Mouse (Mus musculus) kidney, adult 11 months (tissue): ENCODE results near the gene Clint1.

Experiments used
- DNase-seq: peaks from one replicate; pipeline ENCODE4 v3.0.0; 2022

Gene Clint1

DNA sequence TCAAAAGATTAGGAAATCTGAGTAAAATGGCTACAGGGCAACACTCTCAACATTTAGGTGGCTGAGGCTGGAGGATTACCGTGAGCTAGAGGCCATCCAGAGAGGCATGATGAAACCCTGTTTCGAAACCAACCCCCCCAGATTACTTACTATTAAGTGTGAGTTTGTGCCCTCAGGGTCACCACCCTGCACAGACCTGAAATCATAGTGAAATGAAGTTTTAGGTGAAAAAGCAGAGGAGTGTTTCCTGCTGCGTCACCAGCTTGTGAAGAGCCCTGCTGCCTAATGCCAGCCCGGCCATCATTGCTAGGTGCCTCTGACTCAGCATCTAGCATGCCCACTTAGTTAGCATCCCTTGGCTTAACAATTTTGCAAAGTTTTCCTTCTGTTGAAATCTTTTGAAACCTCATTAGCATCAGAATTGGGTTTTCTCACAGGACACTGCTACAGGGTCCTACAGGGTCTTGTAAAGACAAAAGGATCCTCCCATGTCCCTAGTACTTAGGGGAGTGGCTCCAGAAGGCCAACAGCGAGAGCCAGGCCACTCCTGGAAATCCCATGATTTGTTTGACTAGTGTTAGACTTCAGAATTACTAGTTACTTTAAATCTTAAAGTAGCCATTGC lies 33.9 kb downstream of the Clint1 start:
- no peak for DNase-seq

DNA sequence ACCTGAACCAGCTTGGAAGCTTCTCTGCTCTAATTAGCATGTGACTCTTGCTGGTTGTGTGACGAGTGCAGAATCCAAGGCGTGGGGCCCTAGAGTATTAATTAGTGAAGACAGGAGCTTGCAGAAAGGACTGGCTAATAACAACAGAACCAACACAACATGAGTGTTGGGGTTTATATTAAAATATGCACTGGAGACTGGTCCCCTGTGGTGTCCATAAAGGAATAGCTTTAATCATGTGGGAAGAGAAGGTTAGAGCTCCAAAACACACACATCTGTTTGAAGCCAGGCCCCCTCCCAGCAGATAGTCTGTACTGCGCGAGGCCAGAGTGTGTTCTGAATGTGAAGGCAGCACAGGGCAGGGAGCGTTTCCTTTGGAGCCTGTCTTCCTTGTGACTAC lies 34.7 kb downstream of the Clint1 start:
- no peak for DNase-seq

DNA sequence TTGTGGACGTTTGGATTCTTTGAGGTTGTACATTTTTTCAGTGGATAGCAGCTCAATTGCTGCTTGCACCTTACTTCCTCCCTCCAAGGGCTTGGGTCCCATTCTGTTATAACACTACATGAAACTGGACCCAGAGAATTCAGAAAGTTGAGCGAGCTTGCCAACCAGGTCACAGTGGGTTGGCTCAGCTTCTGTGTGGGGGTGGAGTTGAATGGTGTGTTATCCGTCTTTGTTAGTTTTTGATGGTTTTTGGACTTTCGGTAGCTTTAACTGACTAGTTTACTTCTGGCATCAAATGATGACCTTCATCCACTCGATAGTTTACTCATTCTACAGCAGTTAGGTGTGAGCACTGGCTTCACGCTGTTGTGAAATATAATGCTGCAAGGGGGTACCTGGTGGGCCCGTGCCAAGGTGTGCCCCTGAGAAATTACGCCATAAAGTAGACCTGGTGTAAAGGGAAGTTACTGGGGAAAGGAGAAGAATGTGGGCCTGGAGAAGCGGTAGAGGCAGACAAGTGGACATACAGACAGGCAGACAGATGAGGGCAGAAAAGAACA lies 36.7 kb downstream of the Clint1 start:
- no peak for DNase-seq

DNA sequence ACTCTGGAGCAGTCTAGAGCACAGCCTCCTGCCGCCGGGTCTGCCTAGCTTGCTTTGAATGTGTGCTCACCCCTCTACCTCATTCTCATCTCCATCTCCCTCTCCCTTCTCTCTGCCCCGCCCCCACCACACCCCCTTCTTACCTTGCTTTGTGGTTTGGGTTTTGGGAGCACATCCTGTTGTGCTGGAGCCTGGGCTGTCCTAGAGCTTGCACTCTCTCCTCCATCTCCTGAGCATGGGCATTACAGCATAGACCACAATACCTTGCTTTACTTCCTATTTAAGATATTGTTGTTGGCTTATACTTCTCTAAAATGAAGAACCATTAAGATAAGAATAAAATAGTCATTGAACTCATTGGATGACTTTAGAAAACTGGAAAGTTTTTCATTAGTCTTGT lies 38.1 kb downstream of the Clint1 start:
- no peak for DNase-seq

DNA sequence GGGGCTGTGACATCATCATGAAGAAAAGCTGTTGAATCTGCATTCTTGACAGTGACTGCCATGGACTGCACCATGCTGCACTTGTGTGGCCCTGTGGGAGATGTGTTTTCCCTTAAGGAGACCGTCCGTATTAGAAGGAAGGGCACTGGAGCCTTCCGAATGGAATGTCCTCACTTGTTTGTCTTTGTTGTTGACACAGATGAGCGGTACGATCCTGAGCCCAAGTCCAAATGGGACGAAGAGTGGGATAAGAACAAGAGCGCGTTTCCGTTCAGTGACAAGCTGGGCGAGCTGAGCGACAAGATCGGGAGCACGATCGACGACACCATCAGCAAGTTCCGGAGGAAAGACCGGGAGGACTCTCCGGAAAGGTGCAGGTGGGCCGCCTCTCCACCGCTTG lies 38.6 kb downstream of the Clint1 start:
- no peak for DNase-seq

DNA sequence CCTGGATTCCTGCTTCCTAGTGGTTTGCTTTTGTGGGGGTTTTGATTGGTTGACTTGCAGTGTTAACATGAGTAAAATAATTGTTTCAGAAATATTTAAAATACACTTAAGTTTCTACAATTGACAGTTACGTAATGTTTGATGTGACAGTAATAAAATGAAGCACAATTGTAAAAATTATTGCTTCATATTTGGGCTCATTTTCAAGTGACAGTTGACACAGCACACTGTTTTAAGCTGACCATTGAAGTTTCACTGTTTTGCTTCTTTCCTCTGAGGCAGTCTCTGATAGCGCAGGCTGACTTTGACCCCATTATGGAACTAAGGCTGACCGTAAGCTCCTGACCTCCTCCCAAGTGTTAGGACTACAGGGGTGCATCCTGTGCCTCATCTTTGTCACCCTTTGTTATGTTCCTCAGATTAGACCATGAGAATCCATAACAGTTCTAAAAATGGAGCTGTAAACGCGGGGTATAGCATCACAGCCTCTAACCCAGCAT lies 41.1 kb downstream of the Clint1 start:
- DNase-seq = no peak

DNA sequence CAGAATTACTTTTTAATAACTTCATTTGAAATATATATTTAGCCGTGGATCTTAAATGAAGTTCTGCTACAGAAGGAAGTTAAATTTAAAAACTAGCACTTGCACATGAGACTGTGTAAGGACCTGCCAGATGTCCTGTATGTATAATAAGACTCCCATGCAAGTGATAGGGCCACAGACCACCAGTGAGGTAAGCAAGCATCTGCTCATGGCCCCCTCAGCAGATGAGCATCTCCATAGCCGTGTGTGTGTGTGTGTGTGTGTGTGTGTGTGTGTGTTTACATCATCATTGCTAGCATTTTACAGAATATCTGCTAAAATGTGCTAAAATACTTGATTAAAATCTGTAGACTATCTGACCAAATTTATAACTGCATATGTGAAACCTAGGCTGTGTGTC lies 45.5 kb downstream of the Clint1 start:
- DNase-seq = no peak

DNA sequence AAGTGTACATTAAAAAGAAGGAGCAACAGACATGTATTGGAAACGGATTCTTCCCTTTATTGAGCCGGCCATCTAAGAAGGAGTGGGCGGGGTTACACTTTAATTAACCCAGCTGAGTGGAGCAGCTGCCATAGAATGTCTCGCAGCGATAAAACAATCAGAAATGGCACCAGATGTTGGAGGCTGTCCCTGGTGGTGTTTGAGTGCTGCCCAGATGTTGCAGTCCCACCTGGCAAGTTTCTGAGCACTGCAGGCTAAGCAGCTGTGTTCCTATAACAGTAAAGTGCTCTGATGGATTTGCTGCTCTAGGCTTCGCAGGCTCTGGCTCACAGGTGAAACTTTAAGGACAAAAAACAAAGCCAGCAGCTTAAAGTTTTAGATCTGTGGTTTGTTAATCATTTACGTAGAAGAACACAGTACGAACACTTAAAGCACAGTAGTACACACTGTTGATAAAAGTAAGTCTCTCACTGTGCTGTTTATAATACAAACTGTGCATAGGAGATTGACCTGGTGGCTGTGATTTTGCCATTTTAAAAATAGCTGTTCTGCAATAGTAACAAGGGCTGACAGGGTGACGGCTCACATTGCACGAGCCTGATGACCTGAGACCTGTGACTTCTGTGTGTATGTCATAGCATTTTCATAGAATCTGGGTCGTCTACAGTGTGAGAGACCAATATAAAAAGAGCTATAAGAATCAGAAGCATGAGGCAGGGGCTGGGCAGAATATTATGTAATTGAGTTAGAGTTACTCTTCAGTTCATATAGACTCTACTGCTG lies 48.6 kb downstream of the Clint1 start:
- no peak for DNase-seq

DNA sequence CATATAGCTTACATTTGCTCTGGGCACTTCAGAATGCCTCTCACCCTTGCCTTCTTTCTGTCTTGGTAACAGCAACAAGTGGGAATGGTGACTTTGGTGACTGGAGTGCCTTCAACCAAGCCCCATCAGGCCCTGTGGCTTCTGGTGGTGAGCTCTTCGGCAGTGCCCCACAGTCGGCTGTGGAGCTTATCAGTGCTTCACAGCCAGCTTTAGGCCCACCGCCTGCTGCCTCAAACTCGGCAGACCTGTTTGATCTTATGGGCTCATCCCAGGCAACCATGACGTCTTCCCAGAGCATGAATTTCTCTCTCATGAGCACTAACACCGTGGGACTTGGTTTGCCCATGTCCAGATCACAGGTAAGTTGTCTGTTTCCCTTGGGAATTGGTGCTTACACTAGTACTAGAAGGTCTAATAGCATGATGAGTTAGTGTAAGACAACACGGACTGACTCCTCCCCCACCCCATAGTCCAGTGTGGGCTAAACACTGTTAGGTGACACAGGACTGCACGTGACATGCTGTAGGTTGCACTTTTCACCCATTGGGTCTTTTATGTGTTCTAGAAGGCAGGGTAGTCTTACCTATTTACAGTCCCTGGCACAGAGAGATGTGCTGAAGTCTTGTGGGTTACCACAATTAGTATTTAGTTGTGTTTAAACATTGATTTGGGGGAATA lies 54.4 kb downstream of the Clint1 start:
- DNase-seq = no peak

DNA sequence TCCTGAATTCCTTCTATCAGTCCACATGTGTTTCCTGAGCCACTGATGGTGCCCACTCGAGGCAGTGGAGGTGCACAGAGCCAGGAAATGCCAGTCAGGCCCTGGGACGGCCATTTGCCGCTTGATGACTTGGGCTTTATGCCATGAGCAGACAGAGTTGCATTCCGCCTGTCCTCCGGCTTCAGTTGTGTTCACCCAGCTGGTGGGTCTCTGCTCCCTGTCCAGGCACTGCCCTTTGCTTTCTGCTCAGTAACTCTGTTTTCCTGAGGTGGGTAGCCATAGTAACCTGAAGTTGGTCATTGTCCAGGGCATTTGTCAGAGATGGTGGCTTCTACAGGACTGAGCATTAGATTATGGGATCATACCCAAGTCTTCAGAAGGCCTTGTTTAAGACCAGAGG lies 55.5 kb downstream of the Clint1 start:
- no peak for DNase-seq

DNA sequence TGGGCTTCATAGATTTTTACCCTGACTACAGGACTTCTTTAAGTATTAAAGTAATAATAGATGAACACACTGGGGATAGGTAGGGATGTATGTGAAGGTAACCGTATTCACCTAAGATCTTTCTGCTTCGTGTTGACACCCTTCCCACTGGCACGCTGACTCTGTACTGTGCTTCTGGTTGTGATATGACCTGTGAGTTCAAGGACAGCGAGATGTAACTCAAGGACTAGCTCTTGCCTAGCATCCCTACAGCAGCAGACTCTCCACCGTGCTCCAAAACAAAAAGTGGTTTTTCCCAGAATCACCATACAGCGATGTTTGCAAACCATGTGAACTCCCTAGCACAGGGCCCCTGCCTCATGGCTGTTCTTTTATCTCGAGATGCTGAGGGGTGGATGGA lies 56.2 kb downstream of the Clint1 start:
- DNase-seq = no peak

DNA sequence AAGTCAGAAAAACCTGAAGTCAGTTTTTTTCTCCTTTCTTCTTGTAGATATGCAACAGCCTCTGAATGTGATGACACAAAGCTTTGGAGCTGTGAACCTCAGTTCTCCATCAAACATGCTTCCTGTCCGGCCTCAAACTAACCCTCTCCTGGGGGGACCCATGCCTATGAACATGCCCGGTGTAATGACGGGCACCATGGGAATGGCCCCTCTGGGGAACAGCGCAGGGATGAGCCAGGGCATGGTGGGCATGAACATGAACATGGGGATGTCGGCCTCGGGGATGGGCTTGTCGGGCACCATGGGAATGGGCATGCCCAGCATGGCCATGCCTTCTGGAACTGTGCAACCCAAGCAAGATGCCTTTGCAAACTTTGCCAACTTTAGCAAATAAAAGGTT lies 57.0 kb downstream of the Clint1 start:
- no peak for DNase-seq

DNA sequence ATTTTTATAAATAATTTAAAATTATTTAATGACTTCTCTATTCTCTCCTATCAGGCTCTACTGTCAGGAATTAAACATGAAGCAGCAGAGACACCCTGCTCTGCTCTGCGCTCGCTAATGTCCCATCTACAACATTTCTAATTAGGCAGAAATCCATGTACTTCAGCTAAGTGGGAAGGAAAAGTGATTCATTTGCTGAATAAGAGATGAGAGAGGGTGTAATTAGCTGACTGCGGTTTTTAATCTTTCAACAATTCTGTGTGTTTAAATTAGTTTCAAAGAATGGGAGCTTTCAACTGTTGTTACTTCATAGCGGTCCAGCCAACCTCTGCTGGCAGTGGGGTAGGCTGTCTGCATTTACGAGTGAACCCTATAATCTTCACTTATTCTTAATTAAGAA lies 58.9 kb downstream of the Clint1 start:
- no peak for DNase-seq

DNA sequence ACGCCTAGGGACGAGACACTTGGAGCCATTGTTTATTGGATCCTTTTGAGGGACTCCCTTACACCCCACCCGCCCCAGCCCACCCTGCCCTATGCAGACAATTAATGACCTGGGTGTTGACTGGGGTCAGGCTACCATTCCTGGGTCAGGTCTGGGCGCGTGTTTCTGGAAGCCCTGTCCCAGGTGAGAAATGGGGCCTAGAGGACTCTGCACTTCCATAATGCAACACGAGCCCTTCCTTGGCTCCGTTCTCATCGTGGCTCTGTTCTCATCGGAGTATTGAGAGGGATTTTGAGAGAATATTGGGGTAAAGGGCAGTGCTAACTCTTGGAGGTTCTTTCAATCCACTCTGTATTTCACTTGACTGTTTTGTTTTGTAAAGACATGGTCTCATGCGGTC lies 64.3 kb downstream of the Clint1 start:
- no peak for DNase-seq

DNA sequence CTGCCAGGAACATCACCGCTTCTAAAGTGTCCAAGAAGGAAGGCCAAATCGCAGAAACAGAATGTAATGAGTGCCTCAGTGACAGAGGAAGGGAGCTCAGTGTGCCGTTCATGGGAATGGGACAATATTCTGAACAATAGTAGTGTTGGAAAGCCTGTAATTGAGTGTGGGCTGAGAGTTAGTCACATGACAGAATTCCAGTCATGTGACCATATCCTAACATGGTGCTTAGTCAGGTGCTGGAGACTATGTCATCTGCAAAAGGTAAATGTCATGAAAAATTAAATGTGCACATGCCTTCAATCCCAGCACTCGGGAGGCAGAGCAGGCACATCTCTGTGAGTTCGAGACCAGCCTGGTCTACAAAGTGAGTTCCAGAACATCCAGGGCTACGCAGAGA lies 66.2 kb downstream of the Clint1 start:
- DNase-seq = no peak

DNA sequence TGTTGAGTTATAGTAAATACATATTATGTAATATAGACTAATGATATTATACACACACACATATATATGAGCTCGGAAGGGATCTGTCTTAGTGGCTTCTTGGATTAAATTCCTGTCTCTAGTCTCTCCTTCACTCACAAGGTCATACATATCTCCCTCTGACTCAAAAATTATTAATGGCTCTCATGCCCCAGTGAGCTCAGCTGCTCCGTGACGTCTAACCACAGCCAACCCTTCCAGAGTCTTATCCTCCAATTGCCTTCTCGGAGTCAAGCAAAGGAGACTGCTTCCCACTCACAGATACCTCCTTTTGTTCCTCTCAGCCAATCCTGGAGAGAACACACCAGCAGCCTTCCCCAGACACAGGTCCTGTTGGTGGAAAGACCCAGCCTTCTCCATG lies 67.0 kb downstream of the Clint1 start:
- DNase-seq = no peak

DNA sequence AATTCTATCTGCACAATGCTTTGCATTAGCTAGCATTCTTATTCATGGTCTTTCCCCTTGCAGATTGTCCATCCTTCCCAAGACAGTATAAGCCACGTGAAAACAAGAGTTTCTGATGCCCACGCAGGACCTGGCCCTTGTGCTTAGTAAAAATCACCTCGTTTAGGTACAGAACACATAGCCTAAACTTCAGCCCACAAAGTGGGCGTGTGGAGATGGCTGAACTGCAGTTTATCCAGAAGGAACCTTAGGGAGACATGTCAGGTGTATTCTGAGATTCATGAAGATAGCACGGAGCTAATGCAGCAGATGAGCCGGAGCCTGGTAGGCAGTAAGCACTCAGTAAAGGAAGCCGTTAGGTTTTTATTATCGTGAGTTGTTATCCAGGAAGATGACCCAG lies 69.2 kb downstream of the Clint1 start:
- no peak for DNase-seq

DNA sequence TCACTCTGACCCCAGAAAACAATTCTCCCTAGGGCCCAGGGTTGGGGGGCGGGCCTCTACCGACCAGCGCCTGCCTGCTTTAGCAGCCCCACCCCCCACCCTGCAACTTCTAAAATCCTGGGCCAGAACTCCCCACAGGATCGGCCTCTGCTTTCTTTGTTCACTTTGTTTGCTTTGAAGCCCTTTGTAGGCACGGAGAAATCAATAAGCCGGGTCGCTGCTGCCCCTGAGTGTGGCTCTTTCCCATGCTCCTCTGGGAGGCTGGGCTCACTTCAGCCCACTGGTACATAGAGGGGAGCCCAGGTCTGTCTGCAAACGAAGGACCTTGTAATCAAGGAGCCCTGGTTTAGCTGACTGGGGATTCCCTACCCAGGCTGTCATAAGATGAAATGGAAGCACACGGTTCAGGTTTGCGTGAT lies 69.6 kb downstream of the Clint1 start:
- DNase-seq = no peak

DNA sequence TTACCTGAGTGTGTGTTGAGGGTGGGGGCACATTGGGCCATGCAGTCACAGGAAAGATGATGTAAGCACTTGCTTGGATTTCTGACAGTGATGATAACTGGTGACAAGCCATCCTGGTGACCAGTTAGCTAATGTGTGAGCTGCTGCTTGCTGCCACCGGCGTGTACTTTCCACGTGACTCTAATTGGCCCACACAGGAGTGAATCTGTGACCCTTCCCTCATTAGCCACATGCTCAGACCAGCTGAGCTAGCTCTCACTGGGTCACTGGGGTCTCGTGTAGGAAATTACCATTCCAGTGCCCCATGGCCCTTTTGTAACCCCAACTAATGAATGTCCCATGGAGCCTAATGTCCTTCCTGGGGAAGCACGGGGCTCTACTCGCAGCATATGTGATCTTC lies 73.6 kb downstream of the Clint1 start:
- no peak for DNase-seq

DNA sequence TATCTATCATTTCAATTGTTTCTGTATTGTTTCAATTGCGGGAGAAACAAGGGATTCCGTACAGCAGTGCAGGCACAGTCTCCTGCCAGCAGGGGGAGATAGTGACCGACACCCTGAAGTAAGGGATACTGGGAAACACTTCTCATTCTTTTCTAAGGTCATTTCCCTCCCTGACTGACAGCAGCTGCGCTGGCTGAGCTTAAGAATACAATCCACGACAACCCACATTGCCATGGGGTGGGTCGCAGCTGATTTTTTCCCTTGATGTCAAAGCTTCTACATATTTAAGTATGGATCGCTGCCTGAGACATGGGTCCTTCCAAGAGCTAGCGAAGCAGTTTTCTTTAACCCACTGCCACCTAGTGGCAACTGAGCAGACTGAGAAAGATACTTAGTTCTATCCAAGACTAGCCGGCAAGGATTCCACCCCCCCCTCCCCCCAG lies 74.8 kb downstream of the Clint1 start:
- peak; percentile 74 for DNase-seq

DNA sequence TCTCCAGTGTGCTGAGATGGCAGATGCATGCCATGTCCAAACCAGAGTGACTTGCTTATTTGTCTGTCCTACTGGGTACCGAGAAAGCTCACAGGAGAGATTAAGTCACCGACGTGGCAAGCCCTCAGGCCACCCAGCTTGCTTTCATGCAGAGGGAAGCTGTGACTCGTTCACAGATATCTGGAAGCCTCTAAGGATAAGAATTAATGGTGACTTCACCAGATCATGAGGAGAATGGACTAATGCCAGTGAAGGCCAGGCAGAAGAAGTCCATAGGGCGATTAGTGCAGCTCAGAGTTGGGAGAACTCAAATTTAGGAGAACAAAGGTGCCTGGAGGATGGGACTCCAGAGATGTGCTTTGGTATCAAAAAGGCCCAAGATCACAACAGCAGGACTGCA lies 75.6 kb downstream of the Clint1 start:
- DNase-seq = no peak

DNA sequence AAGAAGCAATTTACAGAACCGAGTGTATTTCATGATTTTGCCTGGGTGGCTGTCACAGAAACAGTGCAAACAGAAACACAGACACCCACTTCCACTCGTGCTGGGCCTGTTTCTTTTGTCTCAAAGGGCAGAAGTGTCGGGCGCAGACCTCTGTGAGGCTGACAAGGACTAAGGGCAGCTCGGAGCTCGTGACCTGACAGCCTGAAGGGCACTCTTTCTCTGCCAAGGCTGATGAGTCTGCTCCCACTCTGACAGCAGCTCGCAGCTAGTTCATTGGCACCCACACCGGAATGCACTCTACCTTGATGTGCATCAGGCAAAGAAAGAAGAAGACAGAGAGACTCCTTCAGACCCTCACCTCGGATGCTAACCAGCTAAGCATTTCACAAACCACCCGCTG lies 77.7 kb downstream of the Clint1 start:
- DNase-seq = no peak

DNA sequence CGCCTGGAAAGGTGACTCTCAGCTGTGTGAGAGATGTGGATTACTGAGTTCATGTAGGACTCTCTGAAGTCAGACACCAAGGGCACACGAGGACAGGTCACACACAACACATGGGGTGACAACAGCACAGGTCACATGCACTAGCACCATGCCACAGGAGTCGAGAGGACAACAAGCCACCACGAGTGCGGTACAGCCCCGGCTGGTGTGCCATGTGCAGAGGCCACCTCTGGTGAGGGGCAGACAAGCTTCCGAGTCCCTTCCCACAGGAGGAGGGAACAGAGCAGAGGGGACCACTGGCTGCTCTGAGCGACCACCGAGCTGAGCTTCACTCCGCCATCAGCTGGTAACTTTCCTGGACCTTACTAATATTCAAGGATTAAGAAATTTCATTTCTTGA lies 80.9 kb downstream of the Clint1 start:
- DNase-seq = no peak

DNA sequence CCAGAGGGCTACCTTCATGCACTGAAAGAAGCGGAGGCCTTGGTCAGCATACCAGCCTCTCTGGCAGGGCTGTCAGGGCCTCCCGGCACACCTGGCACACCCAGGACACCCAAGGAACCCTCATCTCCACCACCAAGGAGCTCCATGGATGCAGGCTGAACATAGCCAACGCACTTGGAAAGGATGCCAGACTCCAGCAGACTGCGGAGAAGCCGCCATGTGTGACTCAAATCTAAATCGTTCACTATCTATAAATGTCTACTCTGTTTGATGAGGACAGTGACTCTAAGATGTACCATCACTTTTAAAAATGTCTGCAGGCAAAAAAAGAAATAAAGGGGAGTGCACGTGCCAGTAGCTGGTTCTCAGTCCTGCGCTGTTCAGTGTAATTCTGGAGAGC lies 85.6 kb downstream of the Clint1 start:
- no peak for DNase-seq
